Mouse (Mus musculus): ENCODE data around the gene Slc24a5. TPM values are rescaled to one million over a fixed set of nuclear protein-coding genes. Genes with fewer than 3 reads are reported as not detected.
"Not testable (repeated sequence)": the region's sequence is repeated elsewhere in the genome, so short reads cannot be mapped to it uniquely, and the experiment has no call there.

Gene Slc24a5
- polyA plus RNA-seq, 1 experiment from 2014 or later = 2.0 TPM

DNA sequence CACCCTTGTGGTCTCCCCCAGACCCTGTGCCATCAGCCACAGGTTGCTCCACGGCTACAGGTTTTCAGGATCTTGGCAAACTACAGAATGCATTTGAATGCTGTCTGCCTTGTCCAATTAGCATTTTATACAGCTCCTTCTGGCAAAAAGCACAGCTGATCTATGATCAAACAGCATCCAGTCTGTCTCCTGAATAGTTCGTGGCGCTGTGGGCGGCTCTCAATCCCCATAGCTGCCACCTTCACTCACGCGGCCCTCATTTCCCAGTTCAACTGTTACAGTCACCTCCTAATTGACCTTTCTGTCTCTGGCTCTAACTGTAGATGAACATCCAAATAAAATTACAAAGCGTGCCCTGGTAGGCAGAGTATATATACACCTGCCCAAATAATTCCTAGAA, 551 bp upstream of the Slc24a5 start:
- no peak overlapping the region for H3K4me2 ChIP-seq (replicated peaks; ENCODE audit: low read depth, low read length)
- H3K36me3 ChIP-seq (ENCODE audit: insufficient read depth, low read length) = no peaks in the 10 kb centered on the region
- ATAC-seq (no peak), DNase-seq (ENCODE audit: low spot score) (no peak)
- H3K4me1 ChIP-seq (ENCODE audit: insufficient read depth, low read depth, low read length) = no peaks in the 10 kb centered on the region
- H3K9ac ChIP-seq (replicated peaks; ENCODE audit: low read depth) = no peak overlapping the region
- no peak overlapping the region for H3K27ac ChIP-seq (ENCODE audit: low read length)
- WGBS = 83% methylated on average over 7 of the region's 7 CpGs
- TF ChIP-seq EP300 (IDR thresholded peaks at IDR 0.05) (no peak), CTCF (IDR thresholded peaks at IDR 0.05) (no peak)
- H3K4me3 ChIP-seq (ENCODE audit: low read depth, low read length) = no peak overlapping the region
- no peaks in the 10 kb centered on the region for H3K9me3 ChIP-seq (ENCODE audit: low read length)
- no peaks in the 10 kb centered on the region for H3K27me3 ChIP-seq (replicated peaks; ENCODE audit: insufficient read depth, low read length)

DNA sequence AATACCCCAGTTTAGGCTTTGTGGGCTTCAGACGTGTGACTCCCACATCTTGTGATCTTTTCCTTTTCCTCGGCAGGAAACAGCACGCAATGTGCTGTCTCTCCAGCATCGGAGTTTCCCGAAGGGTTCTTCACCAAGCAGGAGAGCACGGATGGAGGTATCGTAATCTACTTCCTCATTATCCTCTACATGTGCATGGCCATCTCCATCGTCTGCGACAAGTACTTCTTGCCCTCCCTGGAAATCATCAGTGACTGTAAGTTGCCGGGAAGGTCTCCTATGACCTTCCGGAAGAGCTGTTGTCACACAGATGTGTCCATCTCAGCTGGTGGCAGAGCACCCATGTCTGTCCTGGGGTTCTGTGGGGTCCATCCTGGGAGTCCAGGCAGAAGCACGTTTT, 772 bp downstream of the Slc24a5 start:
- ATAC-seq (no peak), DNase-seq (ENCODE audit: low spot score) (no peak)
- Histone ChIP-seq H3K27ac (ENCODE audit: low read length) (no peak overlapping the region), H3K27me3 (replicated peaks; ENCODE audit: insufficient read depth, low read length) (no peaks in the 10 kb centered on the region), H3K4me3 (ENCODE audit: low read depth, low read length) (no peak overlapping the region), H3K36me3 (ENCODE audit: insufficient read depth, low read length) (no peaks in the 10 kb centered on the region), H3K9ac (replicated peaks; ENCODE audit: low read depth) (no peak overlapping the region), H3K9me3 (ENCODE audit: low read length) (no peaks in the 10 kb centered on the region), H3K4me2 (replicated peaks; ENCODE audit: low read depth, low read length) (no peak overlapping the region), H3K4me1 (ENCODE audit: insufficient read depth, low read depth, low read length) (no peaks in the 10 kb centered on the region)
- 84% methylated on average over 12 of the region's 12 CpGs for WGBS
- TF ChIP-seq EP300 (IDR thresholded peaks at IDR 0.05) (no peak), CTCF (IDR thresholded peaks at IDR 0.05) (no peak)

GRCm38 (mm10) chr2:125073056-125073780, 5.3 kb downstream of the Slc24a5 start:
- no peak overlapping the region for H3K9ac ChIP-seq (replicated peaks; ENCODE audit: low read depth)
- no peak overlapping the region for H3K4me2 ChIP-seq (replicated peaks; ENCODE audit: low read depth, low read length)
- no peak for TF ChIP-seq CTCF (IDR thresholded peaks at IDR 0.05)
- TF ChIP-seq EP300 (IDR thresholded peaks at IDR 0.05) = no peak
- H3K27ac ChIP-seq (ENCODE audit: low read length) = no peak overlapping the region
- no peak overlapping the region for H3K4me3 ChIP-seq (ENCODE audit: low read depth, low read length)
- no peaks in the 10 kb centered on the region for H3K27me3 ChIP-seq (replicated peaks; ENCODE audit: insufficient read depth, low read length)
- H3K36me3 ChIP-seq (ENCODE audit: insufficient read depth, low read length) = no peaks in the 10 kb centered on the region
- no peak for ATAC-seq
- WGBS = 72% methylated on average over 3 of the region's 3 CpGs
- H3K4me1 ChIP-seq (ENCODE audit: insufficient read depth, low read depth, low read length) = no peaks in the 10 kb centered on the region
- no peaks in the 10 kb centered on the region for H3K9me3 ChIP-seq (ENCODE audit: low read length)
- DNase-seq (ENCODE audit: low spot score) = no peak

DNA sequence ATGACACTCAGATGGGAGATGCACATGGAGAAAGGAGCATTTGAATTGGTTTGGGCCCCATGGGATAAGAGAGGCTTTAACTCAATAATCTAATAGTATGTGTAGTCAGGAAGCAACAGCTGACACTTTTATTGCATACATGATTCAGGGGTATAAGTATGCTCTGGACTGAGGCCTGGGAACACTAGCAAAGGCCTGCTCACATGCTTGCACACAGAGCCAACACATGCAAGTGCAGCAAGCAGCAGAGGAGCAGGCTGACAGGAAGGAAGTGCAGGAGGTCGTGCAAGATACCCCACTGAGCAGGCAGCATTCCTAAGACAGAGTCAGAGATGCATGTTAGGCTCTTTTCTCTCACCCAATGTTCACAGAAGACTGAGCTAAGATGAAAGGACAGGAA, 16.0 kb downstream of the Slc24a5 start:
- H3K9me3 ChIP-seq (ENCODE audit: low read length) = no peaks in the 10 kb centered on the region
- H3K4me1 ChIP-seq (ENCODE audit: insufficient read depth, low read depth, low read length) = no peaks in the 10 kb centered on the region
- H3K27ac ChIP-seq (ENCODE audit: low read length) = no peak overlapping the region
- no peaks in the 10 kb centered on the region for H3K36me3 ChIP-seq (ENCODE audit: insufficient read depth, low read length)
- ATAC-seq (no peak), DNase-seq (ENCODE audit: low spot score) (no peak)
- H3K9ac ChIP-seq (replicated peaks; ENCODE audit: low read depth) = no peak overlapping the region
- H3K27me3 ChIP-seq (replicated peaks; ENCODE audit: insufficient read depth, low read length) = no peaks in the 10 kb centered on the region
- no peak for TF ChIP-seq CTCF (IDR thresholded peaks at IDR 0.05)
- TF ChIP-seq EP300 (IDR thresholded peaks at IDR 0.05) = no peak
- no peak overlapping the region for H3K4me2 ChIP-seq (replicated peaks; ENCODE audit: low read depth, low read length)
- WGBS = 30% methylated on average over 1 of the region's 1 CpGs
- no peak overlapping the region for H3K4me3 ChIP-seq (ENCODE audit: low read depth, low read length)

DNA sequence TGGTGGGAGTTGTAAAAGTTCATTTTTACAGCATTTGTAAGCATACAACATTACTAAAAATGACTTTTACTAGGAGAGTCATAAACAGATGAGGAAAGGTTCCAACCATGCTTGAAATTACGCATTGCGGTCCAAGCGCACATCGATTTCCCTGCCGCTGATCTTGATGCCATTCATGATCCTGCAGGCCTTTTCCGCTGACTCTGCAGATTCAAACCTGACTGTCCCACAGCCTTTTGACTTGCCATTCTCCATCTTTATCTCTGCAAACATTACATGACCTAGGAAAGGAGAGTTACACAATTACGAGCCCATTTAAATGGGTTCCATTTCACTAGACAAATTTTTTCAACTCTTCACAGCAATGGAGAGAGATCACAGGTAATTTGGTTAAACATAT, 20.8 kb downstream of the Slc24a5 start:
- Histone ChIP-seq H3K27ac (ENCODE audit: low read length) (no peak overlapping the region), H3K4me3 (ENCODE audit: low read depth, low read length) (no peak overlapping the region), H3K36me3 (ENCODE audit: insufficient read depth, low read length) (no peaks in the 10 kb centered on the region), H3K9me3 (ENCODE audit: low read length) (no peaks in the 10 kb centered on the region), H3K27me3 (replicated peaks; ENCODE audit: insufficient read depth, low read length) (no peaks in the 10 kb centered on the region), H3K4me2 (replicated peaks; ENCODE audit: low read depth, low read length) (no peak overlapping the region), H3K9ac (replicated peaks; ENCODE audit: low read depth) (no peak overlapping the region), H3K4me1 (ENCODE audit: insufficient read depth, low read depth, low read length) (no peaks in the 10 kb centered on the region)
- ATAC-seq (no peak), DNase-seq (ENCODE audit: low spot score) (no peak)
- no peak for TF ChIP-seq CTCF (IDR thresholded peaks at IDR 0.05)
- no peak for TF ChIP-seq EP300 (IDR thresholded peaks at IDR 0.05)
- 96% methylated on average over 7 of the region's 7 CpGs for WGBS

- ATAC-seq; H3K9ac ChIP-seq (replicated peaks; ENCODE audit: low read depth); DNase-seq (ENCODE audit: low spot score): not testable (repeated sequence)
These were observed 24.2 kb downstream of the Slc24a5 start for GRCm38 (mm10) chr2:125092123-125092522.

DNA sequence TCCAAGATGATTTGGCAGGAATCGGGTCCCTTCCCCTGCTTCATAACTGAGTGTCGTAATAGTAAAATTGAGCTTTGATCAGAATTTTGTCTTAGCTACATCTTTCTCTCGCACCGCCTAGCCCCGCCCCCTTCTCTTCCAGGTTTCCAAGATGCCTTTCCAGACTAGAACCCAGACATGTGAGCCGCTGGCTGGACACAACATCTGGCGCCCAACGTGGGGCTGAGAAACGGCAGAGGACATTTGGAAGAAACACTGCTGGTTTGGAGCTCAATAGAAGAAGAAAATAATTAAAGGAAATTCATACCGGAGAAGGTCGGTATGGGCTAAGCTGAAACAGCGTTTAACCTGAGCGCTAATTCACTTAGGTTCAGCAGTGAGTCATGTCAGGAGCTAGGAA, 36.6 kb downstream of the Slc24a5 start:
- not testable (repeated sequence) for H3K27ac ChIP-seq (ENCODE audit: low read length); H3K4me3 ChIP-seq (ENCODE audit: low read depth, low read length); H3K9ac ChIP-seq (replicated peaks; ENCODE audit: low read depth); DNase-seq (ENCODE audit: low spot score); H3K9me3 ChIP-seq (ENCODE audit: low read length); H3K4me1 ChIP-seq (ENCODE audit: insufficient read depth, low read depth, low read length); H3K4me2 ChIP-seq (replicated peaks; ENCODE audit: low read depth, low read length); H3K36me3 ChIP-seq (ENCODE audit: insufficient read depth, low read length); H3K27me3 ChIP-seq (replicated peaks; ENCODE audit: insufficient read depth, low read length); ATAC-seq
- WGBS = 98% methylated on average over 13 of the region's 13 CpGs

More at GRCm38 (mm10) chr2:125092123-125092522, 24.2 kb downstream of the Slc24a5 start:
- not testable (repeated sequence) for H3K27ac ChIP-seq (ENCODE audit: low read length); H3K4me3 ChIP-seq (ENCODE audit: low read depth, low read length); H3K4me1 ChIP-seq (ENCODE audit: insufficient read depth, low read depth, low read length); H3K9me3 ChIP-seq (ENCODE audit: low read length); H3K36me3 ChIP-seq (ENCODE audit: insufficient read depth, low read length); H3K4me2 ChIP-seq (replicated peaks; ENCODE audit: low read depth, low read length); H3K27me3 ChIP-seq (replicated peaks; ENCODE audit: insufficient read depth, low read length)
- 87% methylated on average over 2 of the region's 3 CpGs for WGBS

DNA sequence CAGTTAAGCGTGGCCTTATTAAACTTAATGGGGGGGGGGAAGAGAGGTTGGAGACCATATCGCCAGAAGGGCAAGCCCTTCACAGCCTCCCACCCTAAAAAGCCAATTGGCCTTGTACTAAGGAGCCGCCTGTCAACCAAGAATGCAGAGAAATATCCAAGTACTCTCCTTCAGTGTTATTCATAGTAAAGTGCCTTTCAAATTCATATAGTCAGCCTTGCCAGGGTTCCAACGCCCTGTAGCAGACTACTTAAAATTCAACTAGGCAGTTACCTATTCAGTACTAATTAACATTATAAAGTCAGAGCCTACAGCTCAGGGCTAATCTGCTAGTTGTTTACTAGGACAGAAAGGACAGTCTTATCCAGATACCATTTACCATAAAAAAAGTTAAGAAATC, 38.6 kb downstream of the Slc24a5 start:
- ATAC-seq = not testable (repeated sequence)

More for the DNA sequence above, 38.6 kb downstream of the Slc24a5 start:
- not testable (repeated sequence) for H3K4me2 ChIP-seq (replicated peaks; ENCODE audit: low read depth, low read length); H3K4me1 ChIP-seq (ENCODE audit: insufficient read depth, low read depth, low read length); DNase-seq (ENCODE audit: low spot score); H3K27me3 ChIP-seq (replicated peaks; ENCODE audit: insufficient read depth, low read length); H3K27ac ChIP-seq (ENCODE audit: low read length); H3K9ac ChIP-seq (replicated peaks; ENCODE audit: low read depth); H3K36me3 ChIP-seq (ENCODE audit: insufficient read depth, low read length); H3K9me3 ChIP-seq (ENCODE audit: low read length); H3K4me3 ChIP-seq (ENCODE audit: low read depth, low read length)
- WGBS = 96% methylated on average over 4 of the region's 4 CpGs

All from lung, postnatal 0 days (tissue).